Mouse (Mus musculus) midbrain, embryonic 13.5 days (tissue): Measurements from ENCODE around the gene Sf3a2. TPM values are rescaled to one million over a fixed set of nuclear protein-coding genes. Genes with fewer than 3 reads are reported as not detected.
"Not testable (repeated sequence)": the region's sequence is repeated elsewhere in the genome, so short reads cannot be mapped to it uniquely, and the experiment has no call there.

Experiments used
- ATAC-seq: fragments of 200-750 bp; cut with Nextera tagmentation; 2 replicates; pipeline ENCODE4 v1.8.0; 2017; ENCODE audit warnings: mild to moderate bottlenecking, moderate TSS enrichment, moderate library complexity
- H3K27ac ChIP-seq: fragments of 300-500 bp; sonication (generic); 2 replicates; pipeline ENCODE4 v1.5.1; 2015; ENCODE audit warnings: inconsistent platforms, mild to moderate bottlenecking, moderate library complexity
- H3K27me3 ChIP-seq: fragments of 300-500 bp; sonication (generic); 2 replicates; pipeline ENCODE4 v1.6.1; 2015; ENCODE audit warnings: mild to moderate bottlenecking, inconsistent platforms
- H3K36me3 ChIP-seq: fragments of 300-500 bp; sonication (generic); 2 replicates; pipeline ENCODE4 v1.6.1; 2015; ENCODE audit warnings: mild to moderate bottlenecking, inconsistent platforms
- H3K4me1 ChIP-seq: fragments of 300-500 bp; sonication (generic); replicated peaks from 2 replicates; pipeline ENCODE4 v1.6.1; 2015; ENCODE audit warnings: inconsistent platforms
- H3K4me2 ChIP-seq: fragments of 300-500 bp; sonication (generic); replicated peaks from 2 replicates; pipeline ENCODE4 v1.6.1; 2015; ENCODE audit warnings: moderate library complexity, mild to moderate bottlenecking, inconsistent platforms
- H3K4me3 ChIP-seq: fragments of 300-500 bp; sonication (generic); replicated peaks from 2 replicates; pipeline ENCODE4 v1.5.1; 2015; ENCODE audit warnings: mild to moderate bottlenecking, inconsistent platforms
- H3K9ac ChIP-seq: fragments of 300-500 bp; sonication (generic); replicated peaks from 2 replicates; pipeline ENCODE4 v1.6.1; 2015; ENCODE audit warnings: mild to moderate bottlenecking, inconsistent platforms
- H3K9me3 ChIP-seq: fragments of 300-500 bp; sonication (generic); 2 replicates; pipeline ENCODE4 v1.6.1; 2016; ENCODE audit warnings: mild to moderate bottlenecking, inconsistent platforms
- WGBS: fragments of 180-500 bp; shearing (Covaris S2); methylation state at CpG from one replicate; pipeline ENCODE4 v1.1.7; 2015; 5-methylcytosine and 5-hydroxymethylcytosine counted together
- polyA plus RNA-seq: library from polyadenylated mRNA; unstranded; fragments of >200 nt; fragmentation: Nextera tagmentation; extraction: Ambion mirVana; gene quantifications from 2 replicates; pipeline ENCODE4 v1.2.1, GENCODE M21; 2015

The Sf3a2 gene
- polyA plus RNA-seq, 1 experiment from 2014 or later, result 64.1 TPM

DNA sequence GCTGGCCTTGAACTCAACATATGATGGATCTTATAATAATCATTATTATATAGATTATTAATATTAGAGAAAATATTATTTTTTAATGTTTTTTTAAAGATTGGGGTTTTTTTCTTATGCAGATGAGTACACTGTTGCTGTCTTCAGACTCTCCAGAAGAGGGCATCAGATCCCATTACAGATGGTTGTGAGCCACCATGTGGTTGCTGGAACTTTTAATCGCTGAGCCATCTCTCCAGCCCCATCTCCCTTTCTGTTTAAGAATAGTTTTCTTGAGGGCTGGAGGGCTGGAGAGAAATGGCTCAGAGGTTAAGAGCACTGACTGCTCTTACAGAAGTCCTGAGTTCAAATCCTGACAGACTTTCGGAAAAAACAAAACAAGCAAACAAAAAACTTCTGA, 24.0 kb downstream of the Sf3a2 start:
- H3K4me1 ChIP-seq, result no peaks in the 10 kb centered on the region
- H3K27ac ChIP-seq, result no peak overlapping the region
- 46% methylated on average over 2 of the region's 2 CpGs for WGBS
- H3K9me3 ChIP-seq, result no peaks in the 10 kb centered on the region
- H3K27me3 ChIP-seq, result no peaks in the 10 kb centered on the region
- H3K9ac ChIP-seq, result no peak overlapping the region
- no peak for ATAC-seq
- no peak overlapping the region for H3K4me3 ChIP-seq
- no peak overlapping the region for H3K4me2 ChIP-seq
- H3K36me3 ChIP-seq, result no peaks in the 10 kb centered on the region

DNA sequence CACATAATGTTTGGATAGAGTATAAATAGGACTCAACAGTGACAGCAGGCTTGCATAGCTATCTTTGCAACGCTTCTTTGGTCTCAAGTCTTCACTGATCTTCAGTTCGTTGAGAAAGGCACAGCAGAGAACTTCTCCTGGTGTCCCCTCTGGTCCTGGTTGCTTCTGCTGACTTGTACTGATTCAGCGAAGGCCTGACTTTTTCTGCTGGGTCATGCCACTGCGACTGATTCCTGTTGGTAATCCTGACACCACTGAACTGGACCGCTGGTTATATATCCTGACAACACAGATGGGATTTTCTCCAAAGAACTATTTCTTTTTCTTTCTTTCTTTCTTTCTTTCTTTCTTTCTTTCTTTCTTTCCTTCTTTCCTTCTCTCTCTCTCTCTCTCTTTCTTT, 24.5 kb downstream of the Sf3a2 start:
- Histone ChIP-seq H3K9ac (no peak overlapping the region), H3K36me3 (no peaks in the 10 kb centered on the region), H3K9me3 (no peaks in the 10 kb centered on the region), H3K4me3 (no peak overlapping the region), H3K27ac (no peak overlapping the region), H3K4me2 (no peak overlapping the region), H3K27me3 (no peaks in the 10 kb centered on the region), H3K4me1 (peaks cover 2% of the 10 kb centered on the region)
- 89% methylated on average over 5 of the region's 5 CpGs for WGBS
- no peak for ATAC-seq

DNA sequence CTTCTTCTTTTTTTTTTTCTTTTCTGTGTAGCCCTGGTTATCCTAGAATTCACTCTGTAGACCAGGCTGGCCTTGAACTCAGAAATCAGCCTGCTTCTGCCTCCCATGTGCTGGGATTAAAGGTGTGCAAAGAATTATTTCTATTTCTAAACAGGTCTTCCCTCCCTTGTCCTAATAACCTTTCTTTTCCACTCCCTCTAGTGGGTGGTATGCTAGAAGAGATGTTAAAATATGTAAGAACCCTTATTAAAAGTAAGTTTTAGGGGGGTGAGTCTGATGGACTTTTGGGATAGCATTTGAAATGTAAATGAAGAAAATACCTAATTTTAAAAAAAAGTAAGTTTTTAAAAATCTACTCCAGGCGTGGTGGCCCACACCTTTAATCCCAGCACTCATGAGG, 25.3 kb downstream of the Sf3a2 start:
- H3K36me3 ChIP-seq, result peaks cover under 1% of the 10 kb centered on the region; the same call in 1 of the 2 replicates
- no peak for ATAC-seq
- no peak overlapping the region for H3K9ac ChIP-seq

GRCm38 (mm10) chr10:80823847-80824643, 26.0 kb downstream of the Sf3a2 start:
- Histone ChIP-seq H3K27me3 (no peaks in the 10 kb centered on the region), H3K27ac (no peak overlapping the region), H3K4me2 (no peak overlapping the region), H3K4me1 (peaks cover 14% of the 10 kb centered on the region), H3K9me3 (no peaks in the 10 kb centered on the region), H3K9ac (no peak overlapping the region), H3K4me3 (no peak overlapping the region), H3K36me3 (peaks cover 5% of the 10 kb centered on the region)
- WGBS, result 69% methylated on average over 8 of the region's 8 CpGs
- no peak for ATAC-seq

More for the DNA sequence above, 25.3 kb downstream of the Sf3a2 start:
- Histone ChIP-seq H3K27me3 (no peaks in the 10 kb centered on the region), H3K4me2 (no peak overlapping the region), H3K27ac (no peak overlapping the region), H3K4me3 (no peak overlapping the region), H3K9me3 (no peaks in the 10 kb centered on the region), H3K4me1 (peaks cover 10% of the 10 kb centered on the region)
- WGBS, result 82% methylated on average over 1 of the region's 1 CpGs

DNA sequence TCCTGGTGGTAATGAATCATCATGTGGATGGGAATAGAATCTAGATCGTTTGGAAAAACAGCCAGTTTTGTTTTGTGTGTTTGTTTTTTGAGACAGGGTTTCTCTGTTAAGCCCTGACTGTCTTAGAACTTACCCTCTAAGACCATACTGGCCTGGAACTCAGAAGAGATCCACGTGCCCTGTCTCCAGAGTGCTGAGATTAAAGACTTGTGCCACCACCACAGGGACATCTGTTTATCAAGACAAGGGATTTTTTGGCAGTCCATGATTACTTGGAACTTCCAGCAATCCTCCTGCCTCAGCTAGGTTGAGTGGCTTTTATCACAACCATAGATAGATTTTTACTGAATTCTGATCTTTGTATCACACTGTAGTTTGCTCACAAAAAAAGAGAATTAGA, 26.8 kb downstream of the Sf3a2 start:
- Histone ChIP-seq H3K4me2 (no peak overlapping the region), H3K4me1 (peaks cover 22% of the 10 kb centered on the region), H3K36me3 (peaks cover 13% of the 10 kb centered on the region), H3K4me3 (no peak overlapping the region), H3K9me3 (no peaks in the 10 kb centered on the region), H3K27me3 (no peaks in the 10 kb centered on the region), H3K9ac (no peak overlapping the region), H3K27ac (no peak overlapping the region)
- ATAC-seq, result no peak
- WGBS, result 76% methylated on average over 2 of the region's 2 CpGs

GRCm38 (mm10) chr10:80826151-80827062, 28.4 kb downstream of the Sf3a2 start, which contains the start of gene Oaz1:
Oaz1 (plus strand) TSS chr10:80826656.
- Histone ChIP-seq H3K4me2 (peak within 1 kb of the TSS; percentile 100), H3K36me3 (peaks cover 25% of the 10 kb centered on the region), H3K4me1 (peaks cover 36% of the 10 kb centered on the region), H3K27me3 (no peaks in the 10 kb centered on the region), H3K4me3 (peak within 1 kb of the TSS; percentile 86), H3K9me3 (no peaks in the 10 kb centered on the region), H3K9ac (peak within 1 kb of the TSS; percentile 92), H3K27ac (peak within 1 kb of the TSS; percentile 94)
- under 1% methylated on average over 70 of the region's 82 CpGs for WGBS
- peak; percentile 97 for ATAC-seq

DNA sequence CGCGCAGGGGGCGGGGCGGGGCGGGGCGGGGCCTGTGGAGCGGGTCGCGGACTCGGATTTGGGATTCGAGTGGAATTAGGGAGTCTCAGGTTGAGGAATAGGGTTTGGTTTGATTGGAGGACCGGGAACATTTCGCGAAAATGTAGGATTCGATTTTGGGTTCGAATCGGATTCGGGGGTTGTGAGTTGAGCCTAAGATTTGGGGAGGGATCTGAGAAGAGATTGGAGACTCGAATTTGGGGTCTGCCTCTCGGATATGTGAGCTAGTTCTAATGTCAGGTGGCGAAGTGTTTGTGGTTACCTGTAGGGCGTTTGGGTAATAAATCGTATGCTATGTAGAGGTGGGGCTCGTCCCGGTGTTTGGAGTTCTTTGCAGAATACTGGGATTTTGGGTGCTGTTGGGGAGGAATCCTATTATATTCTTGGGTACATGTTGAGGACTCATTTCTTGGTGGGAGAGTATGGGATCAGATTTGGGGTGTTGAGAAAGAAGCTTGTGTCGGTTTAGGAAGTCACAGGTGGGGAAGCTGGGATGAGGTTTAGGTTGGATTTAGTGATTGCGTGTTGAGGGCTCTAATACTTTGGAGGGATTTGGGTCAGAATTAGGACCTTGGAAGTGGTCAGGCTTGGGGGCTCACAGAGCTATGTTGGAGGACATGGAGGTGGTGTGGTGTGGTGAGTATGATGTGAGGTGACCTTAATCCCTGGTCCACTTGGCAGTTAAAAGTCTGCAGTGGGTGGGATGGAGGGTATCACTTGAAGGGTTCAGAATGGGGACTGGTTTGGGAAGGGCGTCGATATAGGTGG, 29.3 kb downstream of the Sf3a2 start:
- no peaks in the 10 kb centered on the region for H3K27me3 ChIP-seq
- H3K4me1 ChIP-seq, result peaks cover 39% of the 10 kb centered on the region
- peak overlapping the region; percentile 94 for H3K27ac ChIP-seq
- peak overlapping the region; percentile 92 for H3K9ac ChIP-seq
- H3K36me3 ChIP-seq, result peaks cover 25% of the 10 kb centered on the region
- peak overlapping the region; percentile 86 for H3K4me3 ChIP-seq
- WGBS, result 7% methylated on average over 29 of the region's 29 CpGs
- ATAC-seq, result no peak
- H3K4me2 ChIP-seq, result peak overlapping the region; percentile 100
- no peaks in the 10 kb centered on the region for H3K9me3 ChIP-seq

DNA sequence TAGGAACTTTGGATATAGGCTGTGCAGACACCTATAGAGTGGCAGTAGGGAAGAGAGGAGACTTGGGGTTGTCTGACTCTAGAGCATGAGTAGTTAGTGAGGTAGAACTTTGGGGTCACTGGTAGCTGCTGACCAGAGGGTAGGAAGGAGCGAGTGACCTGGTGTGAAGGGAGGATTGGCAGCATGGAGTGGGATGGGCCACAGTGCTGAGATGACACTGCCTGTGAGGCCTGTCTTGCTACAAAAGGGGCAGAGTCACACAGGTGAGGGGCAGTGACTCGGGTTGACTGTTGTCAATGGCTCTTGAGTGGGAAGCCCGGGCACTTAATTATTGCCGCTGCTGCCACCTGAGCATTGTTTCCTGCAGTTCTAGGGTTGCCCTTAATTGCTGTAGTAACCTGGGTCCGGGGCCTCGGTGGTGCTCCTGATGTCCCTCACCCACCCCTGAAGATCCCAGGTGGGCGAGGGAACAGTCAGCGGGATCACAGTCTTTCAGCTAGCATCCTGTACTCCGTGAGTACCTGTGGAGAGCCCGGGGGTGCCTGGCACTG, 29.9 kb downstream of the Sf3a2 start:
- H3K4me3 ChIP-seq, result peak overlapping the region; percentile 86
- no peak for ATAC-seq
- no peaks in the 10 kb centered on the region for H3K27me3 ChIP-seq
- WGBS, result 82% methylated on average over 10 of the region's 10 CpGs
- H3K9ac ChIP-seq, result peak overlapping the region; percentile 92
- H3K4me1 ChIP-seq, result peaks cover 46% of the 10 kb centered on the region
- H3K9me3 ChIP-seq, result no peaks in the 10 kb centered on the region
- peaks cover 25% of the 10 kb centered on the region for H3K36me3 ChIP-seq
- no peak overlapping the region for H3K27ac ChIP-seq
- H3K4me2 ChIP-seq, result peak overlapping the region; percentile 100

- H3K36me3 ChIP-seq, result peaks cover 25% of the 10 kb centered on the region
- not testable (repeated sequence) for H3K27ac ChIP-seq, H3K9me3 ChIP-seq, ATAC-seq, H3K27me3 ChIP-seq
- peak overlapping the region; percentile 100 for H3K4me2 ChIP-seq
- peak overlapping the region; percentile 86 for H3K4me3 ChIP-seq
- H3K9ac ChIP-seq, result 0 out of 2 replicates have a peak overlapping the region, but pooled peaks have one; percentile 92
- H3K4me1 ChIP-seq, result peaks cover 48% of the 10 kb centered on the region
- WGBS, result 84% methylated on average over 8 of the region's 9 CpGs
Observed at GRCm38 (mm10) chr10:80828587-80828986, 30.6 kb downstream of the Sf3a2 start.

GRCm38 (mm10) chr10:80829359-80830278, 31.6 kb downstream of the Sf3a2 start:
- Histone ChIP-seq H3K4me3 (no peak overlapping the region), H3K27ac (no peak overlapping the region), H3K9ac (0 out of 2 replicates have a peak overlapping the region, but pooled peaks have one; percentile 21), H3K36me3 (peaks cover 25% of the 10 kb centered on the region), H3K9me3 (no peaks in the 10 kb centered on the region), H3K4me2 (0 out of 2 replicates have a peak overlapping the region, but pooled peaks have one; percentile 2), H3K27me3 (peaks cover 17% of the 10 kb centered on the region), H3K4me1 (peaks cover 48% of the 10 kb centered on the region)
- no peak for ATAC-seq
- WGBS, result 74% methylated on average over 1 of the region's 1 CpGs
